Mouse (Mus musculus) ES-Bruce4 (cell line): ENCODE measurements around the gene Grb14.

Experiments used
- CTCF ChIP-seq: IDR thresholded peaks from one replicate; pipeline ENCODE4 v1.8.1; 2011; ENCODE audit warnings: low read depth, low read length
- POLR2A ChIP-seq: IDR thresholded peaks from one replicate; pipeline ENCODE4 v1.8.1; 2011; ENCODE audit warnings: low read length; ENCODE audit not compliant: insufficient read depth

DNA sequence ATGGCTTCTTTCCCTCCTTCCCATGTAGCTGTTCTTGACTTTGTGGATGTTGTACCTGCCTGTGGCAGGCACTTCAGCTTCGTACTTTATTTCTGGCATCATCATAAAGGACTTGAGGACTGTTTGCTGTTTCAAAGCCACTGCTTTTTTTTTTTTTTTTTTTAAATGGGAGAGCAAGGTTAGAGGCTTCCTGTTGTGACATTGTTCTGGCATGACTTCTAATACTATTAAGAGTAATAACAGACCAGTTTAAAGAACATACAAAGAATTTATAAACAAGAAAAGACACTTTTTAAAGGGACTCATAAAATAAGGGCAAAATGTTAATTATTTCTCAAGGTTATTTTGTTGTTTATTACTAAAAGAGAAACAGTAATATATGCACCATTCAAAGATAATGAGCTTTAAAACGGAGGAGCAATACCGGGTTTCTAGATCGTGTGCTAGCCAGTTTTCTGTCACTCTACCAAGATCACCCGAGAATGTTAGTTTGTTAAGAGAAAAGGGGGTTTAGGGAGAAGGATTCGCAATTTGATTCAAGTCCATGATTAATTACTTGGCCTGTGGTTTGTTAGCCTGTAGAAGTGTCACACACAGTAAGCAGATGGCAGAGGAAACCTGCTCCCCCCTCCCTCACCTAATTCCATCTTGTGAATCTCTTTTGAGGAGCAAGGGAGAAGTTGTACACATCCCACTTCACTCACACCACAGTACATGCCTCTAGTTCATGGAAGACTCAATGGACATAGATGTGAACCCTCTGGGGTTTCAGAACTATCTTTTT lies 23.6 kb upstream of the Grb14 start:
- no peak for TF ChIP-seq CTCF
- no peak for TF ChIP-seq POLR2A
